1 mouse cellular context compared by ENCODE assay signal in the genomic region with DNA sequence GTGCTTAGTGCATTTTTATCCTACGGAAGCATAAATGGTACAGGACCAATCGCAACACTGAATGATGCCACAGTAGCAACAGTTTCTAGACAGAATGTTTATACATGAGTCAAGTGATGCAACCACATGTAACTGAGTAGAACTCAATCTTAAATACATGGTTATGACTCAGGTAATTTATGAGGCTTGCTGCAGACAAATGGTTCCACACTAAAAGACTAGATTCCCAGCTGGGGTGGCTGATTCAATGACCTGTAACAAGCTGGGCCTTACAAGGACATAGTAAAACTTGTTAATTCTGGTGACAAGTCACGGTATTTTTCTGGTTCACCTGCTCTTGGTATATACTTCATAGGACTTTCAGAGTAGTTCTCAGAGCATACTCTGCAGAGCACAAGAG.
TF ChIP-seq lines count a peak whose summit lies in the region.

No protein-coding gene starts in this region.

TF ChIP-seq in CH12.LX, 34 proteins besides CTCF, POLR2A, EP300 and RAD21 (continued from another document):
- no peak for TF ChIP-seq RCOR1 (conservative IDR thresholded peaks at IDR 0.05; ENCODE audit: low read depth, low read length)
- TF ChIP-seq JUN (IDR thresholded peaks at IDR 0.05; ENCODE audit: insufficient read depth, low read depth, low read length): no peak
- no peak for TF ChIP-seq UBTF (IDR thresholded peaks at IDR 0.05; ENCODE audit: low read depth, low read length)
- no peak for TF ChIP-seq PAX5 (IDR thresholded peaks at IDR 0.05; ENCODE audit: low read length)
- no peak for TF ChIP-seq CHD1 (IDR thresholded peaks at IDR 0.05; ENCODE audit: low read depth, low read length)
- TF ChIP-seq ZNF384 (IDR thresholded peaks at IDR 0.05; ENCODE audit: low read depth, low read length): no peak
- no peak for TF ChIP-seq BHLHE40 (IDR thresholded peaks at IDR 0.05; ENCODE audit: low read depth, low read length)
- TF ChIP-seq MXI1 (IDR thresholded peaks at IDR 0.05; ENCODE audit: low read depth, low read length): no peak
- TF ChIP-seq SMC3 (IDR thresholded peaks at IDR 0.05; ENCODE audit: low read depth, low read length): no peak
- TF ChIP-seq ZC3H11A (IDR thresholded peaks at IDR 0.05; ENCODE audit: low read depth, low read length): no peak
- no peak for TF ChIP-seq TBP (conservative IDR thresholded peaks at IDR 0.05; ENCODE audit: low read depth, low read length)
- TF ChIP-seq NRF1 (IDR thresholded peaks at IDR 0.05; ENCODE audit: low read depth, low read length): no peak
- no peak for TF ChIP-seq HCFC1 (IDR thresholded peaks at IDR 0.05; ENCODE audit: low read depth, low read length)
- TF ChIP-seq USF2 (conservative IDR thresholded peaks at IDR 0.05; ENCODE audit: low read depth, low read length): no peak
- TF ChIP-seq JUND (conservative IDR thresholded peaks at IDR 0.05; ENCODE audit: low read depth, low read length): no peak
- no peak for TF ChIP-seq ELF1 (IDR thresholded peaks at IDR 0.05; ENCODE audit: low read depth, low read length)
